Mouse (Mus musculus): ENCODE measurements around the gene Mxra7.

DNA sequence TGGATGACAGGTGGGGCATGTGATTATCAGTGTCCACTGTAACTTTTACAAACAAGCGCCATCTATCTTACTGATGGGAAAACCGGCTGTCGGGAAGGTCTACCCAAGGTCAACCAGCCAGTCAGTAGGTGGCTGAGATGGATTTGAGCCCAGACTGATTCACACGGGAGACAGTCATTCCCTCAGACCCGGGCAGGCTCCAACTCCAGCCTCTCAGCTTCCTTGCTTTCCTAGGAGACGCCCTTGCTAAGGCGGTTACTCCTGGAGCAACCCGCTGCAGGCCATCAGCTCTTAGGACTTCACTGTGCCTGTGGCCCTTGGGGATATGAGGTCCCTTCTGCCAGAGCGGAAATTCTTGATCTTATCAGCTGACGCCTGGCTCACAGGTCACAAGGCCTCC, 36.6 kb upstream of the Mxra7 start:
- TF ChIP-seq CTCF (IDR thresholded peaks at IDR 0.05; ENCODE audit: extremely low read depth, insufficient read depth, low read length) (no peak), POLR2A (IDR thresholded peaks at IDR 0.05; ENCODE audit: extremely low read depth, insufficient read depth, low read length) (no peak)
